Mouse (Mus musculus) ZHBTc4 (cell line): ENCODE measurements at regions not wholly inside any gene's neighbourhood (a gene's known extent, or its start where the extent isn't known, plus 50 kb on each side); places are given as distances from the start of the nearest gene placed in this dataset.

ENCODE experiments used
- DNase-seq: peaks from one replicate; pipeline ENCODE4 v3.0.0-alpha.2; 2011; ENCODE audit warnings: low read depth, low spot score

GRCm38 (mm10) chr1:103057006-103057405 is 1711.3 kb upstream of the Cdh20 start:
- DNase-seq = no peak

GRCm38 (mm10) chr1:103071045-103071444 is 1697.3 kb upstream of the Cdh20 start:
- DNase-seq = no peak

DNA sequence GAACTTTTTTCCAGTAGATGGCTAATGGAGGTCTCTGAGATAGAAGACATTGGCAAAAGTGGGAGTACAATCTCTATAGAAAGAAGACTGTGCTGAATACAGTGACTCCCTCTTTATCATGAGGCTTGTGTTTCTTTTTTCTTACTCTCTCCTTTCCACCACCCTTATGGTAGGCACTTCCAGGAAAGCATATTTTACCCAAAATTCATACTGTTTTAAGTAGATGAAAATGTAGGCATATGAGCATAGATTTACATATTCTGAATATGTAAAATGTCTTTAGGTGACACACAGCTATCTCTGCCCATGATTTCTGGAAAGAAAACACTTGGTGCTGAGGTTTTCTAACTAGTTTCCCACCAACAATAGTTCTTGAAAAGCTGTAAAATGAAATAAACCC is 1691.7 kb upstream of the Cdh20 start:
- DNase-seq = no peak

GRCm38 (mm10) chr1:103093908-103094648 is 1674.3 kb upstream of the Cdh20 start:
- peak; percentile 49 for DNase-seq
